Comparison of ENCODE assay signal across 7 mouse cellular contexts in the genomic region with DNA sequence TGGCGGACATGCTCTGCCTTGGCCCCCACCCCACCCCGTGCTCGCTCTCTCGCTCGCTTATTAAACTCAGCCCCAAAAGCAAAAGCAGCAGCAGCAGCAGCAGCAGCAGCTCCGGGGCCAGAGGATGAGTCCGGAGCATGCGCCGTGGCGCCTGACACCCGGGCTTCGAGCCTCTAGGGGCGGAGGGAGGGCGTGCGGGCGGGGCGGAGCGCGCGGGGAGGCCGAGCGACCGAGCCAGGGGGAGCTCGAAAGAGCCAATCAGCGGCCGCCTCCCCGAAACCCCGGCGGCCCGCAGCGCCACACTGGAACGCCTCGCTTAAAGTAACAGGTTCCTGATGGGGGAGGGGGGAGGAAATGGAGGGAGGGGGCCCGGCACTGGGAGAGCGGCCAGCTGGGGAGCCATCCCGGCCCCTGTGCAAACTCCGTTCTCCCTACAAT. TPM values are rescaled to one million over a fixed set of nuclear protein-coding genes. Genes with fewer than 3 reads are reported as not detected.
A peak's percentile ranks its signal among the peaks of the same experiment; 100 is the strongest.
DNase-seq lines count a peak whose midpoint lies in the region; ATAC-seq lines count a peak whose summit lies in the region.

TSS of gene Mllt3 (minus strand) at position 149 of the 438 bp plus-strand sequence.

- intact Hi-C loops in left cerebral cortex, postnatal 25 days (cut with DNase I), result loop anchor here (1.0 to 10.0 kb wide), 8 partner anchors 61 to 664 kb away; partner anchors contain the start of gene Focad

- no peaks in the 10 kb centered on the region for H3K9me3 ChIP-seq in intestine, embryonic 15.5 days
- no peaks in the 10 kb centered on the region for H3K9me3 ChIP-seq in midbrain, embryonic 10.5 days (replicated peaks)

- H3K27me3 ChIP-seq in intestine, embryonic 15.5 days (replicated peaks), result no peaks in the 10 kb centered on the region
- H3K27me3 ChIP-seq in midbrain, embryonic 10.5 days (ENCODE audit: low read depth, poor library complexity, severe bottlenecking), result peaks cover 13% of the 10 kb centered on the region

- peak; percentile 95 to 96 for DNase-seq in adrenal gland, adult 18-20 months (ENCODE audit: low spot score in 2 of 2)
- DNase-seq in embryo, embryonic 11 days, result peak; percentile 97
- DNase-seq in gastrocnemius, postnatal 25 days, result peak; percentile 98
- DNase-seq in left cerebral cortex, postnatal 25 days (ENCODE audit: low spot score in 2 of 2), result peak; percentile 89 to 96
- peak; percentile 99 for DNase-seq in midbrain, embryonic 10.5 days (ENCODE audit: low spot score)
- DNase-seq in right cerebral cortex, postnatal 4 days, result peak; percentile 94

- H3K27ac ChIP-seq in intestine, embryonic 15.5 days, result peak within 1 kb of the TSS; percentile 96
- H3K27ac ChIP-seq in midbrain, embryonic 10.5 days (replicated peaks), result peak within 1 kb of the TSS; percentile 97

- no peaks in the 10 kb centered on the region for H3K36me3 ChIP-seq in intestine, embryonic 15.5 days
- H3K36me3 ChIP-seq in midbrain, embryonic 10.5 days, result peaks cover 14% of the 10 kb centered on the region

- under 1% methylated on average over 33 of the region's 37 CpGs for WGBS in intestine, embryonic 15.5 days
- WGBS in midbrain, embryonic 10.5 days, result under 1% methylated on average over 37 of the region's 37 CpGs

- H3K4me2 ChIP-seq in intestine, embryonic 15.5 days (replicated peaks), result peak within 1 kb of the TSS; percentile 77

- no peaks in the 10 kb centered on the region; the same call in none of the 2 replicates for H3K4me1 ChIP-seq in intestine, embryonic 15.5 days (replicated peaks)
- H3K4me1 ChIP-seq in midbrain, embryonic 10.5 days, result peaks cover 43% of the 10 kb centered on the region

- peak within 1 kb of the TSS; percentile 79 for H3K9ac ChIP-seq in intestine, embryonic 15.5 days

- H3K4me3 ChIP-seq in intestine, embryonic 15.5 days (replicated peaks), result peak within 1 kb of the TSS; percentile 88
- peak within 1 kb of the TSS; percentile 96 for H3K4me3 ChIP-seq in midbrain, embryonic 10.5 days

- ATAC-seq in intestine, embryonic 15.5 days, result peak; percentile 95

RNA-seq across cellular contexts. Expression of gene Mllt3, which starts in this region (rescaled TPM):
- 10 to 100 TPM; 27.6 to 28.6 TPM for total RNA-seq in adrenal gland, adult 18-20 months (2021)
- 10 to 100 TPM; 59.8 to 62.8 TPM for total RNA-seq in gastrocnemius, postnatal 25 days (2021)
- 35.6 and 38.4 TPM in 2 replicates for polyA plus RNA-seq in intestine, embryonic 15.5 days (2015; fragmentation: Nextera tagmentation; extraction: Ambion mirVana)
- 10 to 100 TPM; 36.9 to 39.1 TPM for total RNA-seq in left cerebral cortex, postnatal 25 days (2021)
- polyA plus RNA-seq in midbrain, embryonic 10.5 days (2016; fragmentation: Nextera tagmentation; extraction: Ambion mirVana), result 67.2 and 69.6 TPM in 2 replicates

Comparison
In these comparisons a context has a peak if more than half of its experiments do, and no peak if none do; other contexts are left out.
1. Peak in every context shown above with its lines: DNase-seq, ATAC-seq, H3K4me3 ChIP-seq and H3K27ac ChIP-seq.